Mouse (Mus musculus) G1E (cell line): Measurements from ENCODE around the gene Wdr25.

ENCODE experiments used
- CTCF ChIP-seq: IDR thresholded peaks from 2 replicates; pipeline ENCODE4 v1.5.1; 2012; ENCODE audit warnings: low read depth, low read length, inconsistent platforms, mixed read lengths
- GATA1 ChIP-seq: IDR thresholded peaks from 2 replicates; pipeline ENCODE4 v1.6.1; 2012; ENCODE audit warnings: borderline replicate concordance, low read length, inconsistent platforms, mixed read lengths

DNA sequence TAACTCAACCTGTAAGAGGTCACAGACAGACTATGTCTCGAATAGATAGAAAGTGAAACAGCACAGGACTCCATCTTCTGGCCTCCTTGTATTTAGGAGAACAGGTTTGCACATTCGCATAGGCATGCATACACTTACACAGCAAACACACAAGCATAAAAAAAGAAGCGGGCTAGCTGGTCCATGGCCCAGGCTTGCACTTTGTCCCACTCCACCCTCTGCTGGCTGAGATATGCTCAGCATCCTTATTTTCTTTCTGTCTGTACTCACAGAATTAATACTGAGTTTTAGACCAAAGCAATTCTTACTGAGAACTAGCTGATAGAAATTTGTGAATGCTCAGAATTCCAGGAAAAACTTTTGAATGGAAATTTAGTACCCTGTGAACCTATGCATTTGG lies 2.6 kb downstream of the Wdr25 start:
- TF ChIP-seq CTCF, result no peak
- no peak for TF ChIP-seq GATA1
